Comparison of ENCODE assay signal across 10 mouse cellular contexts in the genomic region with DNA sequence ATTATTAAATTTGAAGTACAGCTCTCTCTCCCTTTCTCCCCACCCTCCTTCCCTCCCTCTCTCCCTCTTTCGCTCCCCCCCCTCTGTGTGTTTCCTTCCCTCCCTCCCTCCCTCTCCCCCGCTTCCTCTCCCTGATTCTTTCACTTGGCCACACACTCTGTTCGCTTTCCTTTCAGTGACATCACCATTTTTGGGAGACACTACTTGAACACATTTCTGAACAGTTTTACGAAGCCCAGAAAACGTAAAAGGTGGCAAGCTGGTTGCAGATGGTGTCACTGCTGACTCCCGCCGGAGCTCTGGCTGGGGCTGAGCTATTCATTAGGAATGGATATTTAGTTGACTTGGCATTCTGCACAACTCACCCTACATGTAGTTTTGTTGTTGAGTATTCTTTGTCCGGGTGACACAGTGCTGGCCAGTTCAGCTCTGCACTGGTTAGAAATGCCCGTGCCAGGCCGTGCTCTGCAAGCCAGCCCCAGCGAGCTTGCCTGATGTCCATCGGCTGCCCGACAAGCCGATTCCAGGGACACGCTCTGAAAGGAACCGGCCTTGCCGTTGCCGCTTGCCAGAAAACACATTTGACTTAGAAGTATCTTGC. TPM values are rescaled to one million over a fixed set of nuclear protein-coding genes. Genes with fewer than 3 reads are reported as not detected.
DNase-seq lines count a peak whose midpoint lies in the region; ATAC-seq and TF ChIP-seq lines count a peak whose summit lies in the region.
"Had no signal": no experiment of that assay in that cellular context is flagged by ENCODE, and none has a peak within 500 bp of the region (broad histone marks: within the 10 kb centered on the region; RNA-seq: fewer than 3 reads in every experiment).

No protein-coding gene starts in this region.

- 46% methylated on average over 18 of the region's 18 CpGs for WGBS in kidney, embryonic 15.5 days
- 58% methylated on average over 18 of the region's 18 CpGs for WGBS in midbrain, embryonic 14.5 days

- no peaks in the 10 kb centered on the region for H3K9me3 ChIP-seq in kidney, embryonic 15.5 days (replicated peaks)
- H3K9me3 ChIP-seq in midbrain, embryonic 14.5 days (ENCODE audit: control insufficient read depth, low read length) = no peaks in the 10 kb centered on the region
- H3K9me3 ChIP-seq: midbrain, embryonic 12.5 days had no signal

- intact Hi-C loops in left cerebral cortex, postnatal 10 days (cut with DNase I) = loop anchor here (5.0 to 10.0 kb wide), 2 partner anchors 144 to 184 kb away; no protein-coding TSS in a partner anchor
- intact Hi-C loops in left cerebral cortex, postnatal 36 days (cut with DNase I) = loop anchor here (2.0 to 10.0 kb wide), 4 partner anchors 110 to 356 kb away; no protein-coding TSS in a partner anchor
- intact Hi-C loops in gastrocnemius, adult 2 months (cut with DNase I) = loop anchor here (1.0 to 10.0 kb wide), 3 partner anchors 111 to 1246 kb away; no protein-coding TSS in a partner anchor

- H3K36me3 ChIP-seq in kidney, embryonic 15.5 days = no peaks in the 10 kb centered on the region
- no peaks in the 10 kb centered on the region for H3K36me3 ChIP-seq in midbrain, embryonic 14.5 days (ENCODE audit: control insufficient read depth, insufficient read depth, low read length)
- H3K36me3 ChIP-seq: midbrain, embryonic 12.5 days had no signal

- H3K9ac ChIP-seq in kidney, embryonic 15.5 days = no peak overlapping the region
- H3K9ac ChIP-seq in midbrain, embryonic 14.5 days (replicated peaks; ENCODE audit: low read length) = no peak overlapping the region
- H3K9ac ChIP-seq: midbrain, embryonic 12.5 days had no signal

- H3K4me2 ChIP-seq in kidney, embryonic 15.5 days = peak overlapping the region; percentile 42
- no peak overlapping the region; the same call in 1 of the 2 replicates for H3K4me2 ChIP-seq in midbrain, embryonic 14.5 days (ENCODE audit: low read length)
- H3K4me2 ChIP-seq: midbrain, embryonic 12.5 days had no signal

- DNase-seq in left cerebral cortex, postnatal 10 days (ENCODE audit: extremely low spot score in 1 of 2, low spot score in 2 of 2) = peak; percentile 40 to 43
- no peak for DNase-seq in left cerebral cortex, postnatal 36 days (ENCODE audit: low spot score in 2 of 2)
- DNase-seq in gastrocnemius, adult 2 months = peak; percentile 63
- DNase-seq in midbrain, embryonic 14.5 days = peak; percentile 50
- DNase-seq in spleen, adult 12 weeks (ENCODE audit: low spot score) = no peak

- peak overlapping the region; percentile 50 for H3K4me3 ChIP-seq in brown adipose tissue, adult 24 weeks (ENCODE audit: insufficient read depth, low read depth, low read length)
- H3K4me3 ChIP-seq in gastrocnemius, adult 2 months = peak overlapping the region; percentile 68
- H3K4me3 ChIP-seq in kidney, embryonic 15.5 days (replicated peaks) = no peak overlapping the region
- H3K4me3 ChIP-seq in midbrain, embryonic 14.5 days (replicated peaks; ENCODE audit: low read depth, low read length) = no peak overlapping the region
- H3K4me3 ChIP-seq: midbrain, embryonic 12.5 days had no signal

- H3K27ac ChIP-seq in brown adipose tissue, adult 24 weeks (replicated peaks; ENCODE audit: low read depth, low read length) = 0 out of 2 replicates have a peak overlapping the region, but pooled peaks have one; percentile 28
- H3K27ac ChIP-seq in gastrocnemius, adult 2 months = peak overlapping the region; percentile 82
- peak overlapping the region; percentile 29; the same call in 1 of the 2 replicates for H3K27ac ChIP-seq in kidney, embryonic 15.5 days
- H3K27ac ChIP-seq in midbrain, embryonic 14.5 days (replicated peaks; ENCODE audit: low read depth, low read length) = no peak overlapping the region
- H3K27ac ChIP-seq: midbrain, embryonic 12.5 days had no signal

- no peak for TF ChIP-seq CTCF in gastrocnemius, adult 2 months (IDR thresholded peaks at IDR 0.05)

- H3K4me1 ChIP-seq in brown adipose tissue, adult 24 weeks (ENCODE audit: control insufficient read depth, insufficient read depth, insufficient read length, low read length) = no peaks in the 10 kb centered on the region
- peaks cover 10% of the 10 kb centered on the region for H3K4me1 ChIP-seq in kidney, embryonic 15.5 days
- H3K4me1 ChIP-seq in midbrain, embryonic 14.5 days (ENCODE audit: control insufficient read depth, insufficient read depth, low read length) = no peaks in the 10 kb centered on the region

- no peak for ATAC-seq in kidney, embryonic 15.5 days (replicated peaks; ENCODE audit: low FRiP score)
- no peak for ATAC-seq in midbrain, embryonic 14.5 days (ENCODE audit: low FRiP score, low TSS enrichment)
- no peak for ATAC-seq in monocyte, adult 5-6 weeks (replicated peaks; ENCODE audit: insufficient number of reproducible peaks, low FRiP score, low TSS enrichment, poor library complexity, severe bottlenecking)

- H3K27me3 ChIP-seq in kidney, embryonic 15.5 days = no peaks in the 10 kb centered on the region
- H3K27me3 ChIP-seq in midbrain, embryonic 14.5 days (ENCODE audit: control insufficient read depth, insufficient read depth, low read length) = no peaks in the 10 kb centered on the region

RNA-seq across cellular contexts. Expression of a gene that starts 57.7 kb away (rescaled TPM):
- 100 to 1,000 TPM; 166 to 168 TPM for total RNA-seq in left cerebral cortex, postnatal 10 days (2021)
- total RNA-seq in left cerebral cortex, postnatal 36 days (2021) = 100 to 1,000 TPM; 419 to 456 TPM
- 1.5 and 1.8 TPM in 2 replicates for polyA plus RNA-seq in brown adipose tissue, adult 24 weeks (2012; ENCODE audit: insufficient read depth, insufficient read length, missing spikeins)
- 1 to 10 TPM; 1.8 to 3.2 TPM for total RNA-seq in gastrocnemius, adult 2 months (2021)
- 6.3 and 9.4 TPM in 2 replicates for polyA plus RNA-seq in kidney, embryonic 15.5 days (2015; fragmentation: Nextera tagmentation; extraction: Ambion mirVana)
- polyA plus RNA-seq in midbrain, embryonic 14.5 days (2014; fragmentation: Nextera tagmentation; extraction: Ambion mirVana) = 18.3 and 25.6 TPM in 2 replicates
- total RNA-seq in monocyte, adult 5-6 weeks (2017) = 2.1 to 4.4 TPM (median 3.8 TPM) in 3 replicates
- total RNA-seq: MEL had no signal

Comparison
In these comparisons a context has a peak if more than half of its experiments do, and no peak if none do; other contexts are left out.
1. DNase-seq: peak in left cerebral cortex, postnatal 10 days (2 of 2), gastrocnemius, adult 2 months (single experiment) and midbrain, embryonic 14.5 days (single experiment); none in left cerebral cortex, postnatal 36 days (0 of 2) and spleen, adult 12 weeks (single experiment).
2. H3K4me3 ChIP-seq: peak in brown adipose tissue, adult 24 weeks (single experiment) and gastrocnemius, adult 2 months (single experiment); none in kidney, embryonic 15.5 days (single experiment) and midbrain, embryonic 14.5 days (single experiment).
3. RNA of a gene that starts 57.7 kb away (total RNA-seq): 419 to 456 TPM in left cerebral cortex, postnatal 36 days and 166 to 168 TPM in left cerebral cortex, postnatal 10 days; 1.8 to 3.2 TPM in gastrocnemius, adult 2 months and 2.1 to 4.4 TPM in monocyte, adult 5-6 weeks; every median in the first group is over 10 times any median in the second.